Comparison of ENCODE assay signal across 8 mouse cellular contexts in genomic region chr15:38391420-38391819, GRCm38 (mm10).
DNase-seq lines count a peak whose midpoint lies in the region; ATAC-seq lines count a peak whose summit lies in the region.

No protein-coding gene starts in this region.

- DNase-seq in adrenal gland, adult (ENCODE audit: inconsistent age in 2 of 2, low spot score in 1 of 2), result peak; percentile 38 to 64
- no peak for DNase-seq in adrenal gland, postnatal 4 days (ENCODE audit: low spot score in 2 of 2)
- peak; percentile 37 for DNase-seq in limb, embryonic 11.5 days (ENCODE audit: low spot score)
- DNase-seq in cerebellum, adult 8-10 months, result no peak
- DNase-seq in right cerebral cortex, postnatal 4 days, result no peak
- no peak for DNase-seq in embryo, embryonic 10 days (ENCODE audit: low spot score)

- no peak overlapping the region for H3K9ac ChIP-seq in heart, embryonic 11.5 days (ENCODE audit: low read depth, low read length)
- H3K9ac ChIP-seq in limb, embryonic 11.5 days (ENCODE audit: low read length), result no peak overlapping the region
- H3K9ac ChIP-seq in stomach, embryonic 14.5 days (replicated peaks; ENCODE audit: low read depth, low read length), result no peak overlapping the region

- H3K27me3 ChIP-seq in heart, embryonic 11.5 days (ENCODE audit: control insufficient read depth, insufficient read depth, low read length), result no peaks in the 10 kb centered on the region
- H3K27me3 ChIP-seq in limb, embryonic 11.5 days (ENCODE audit: control insufficient read depth, insufficient read depth, low read length), result no peaks in the 10 kb centered on the region
- no peaks in the 10 kb centered on the region for H3K27me3 ChIP-seq in stomach, embryonic 14.5 days (ENCODE audit: control insufficient read depth, insufficient read depth, low read length)

- WGBS in heart, embryonic 11.5 days (ENCODE audit: insufficient replicate concordance), result 52% methylated on average over 6 of the region's 6 CpGs
- 68% methylated on average over 6 of the region's 6 CpGs for WGBS in limb, embryonic 11.5 days
- WGBS in stomach, embryonic 14.5 days, result 57% methylated on average over 6 of the region's 6 CpGs

- ATAC-seq in heart, embryonic 11.5 days (replicated peaks; ENCODE audit: insufficient number of reproducible peaks, low FRiP score, low TSS enrichment), result no peak; the same call in 1 of the 2 replicates
- 0 out of 2 replicates have a peak, but pooled peaks have one; percentile 31 for ATAC-seq in limb, embryonic 11.5 days (ENCODE audit: insufficient number of reproducible peaks, low FRiP score, low TSS enrichment, low read depth)
- ATAC-seq in stomach, embryonic 14.5 days (ENCODE audit: insufficient number of reproducible peaks, insufficient read depth, low FRiP score, low read depth), result peak; percentile 81

- H3K4me3 ChIP-seq in heart, embryonic 11.5 days (ENCODE audit: low read depth, low read length), result no peak overlapping the region
- H3K4me3 ChIP-seq in limb, embryonic 11.5 days (ENCODE audit: low read depth, low read length), result no peak overlapping the region
- H3K4me3 ChIP-seq in stomach, embryonic 14.5 days (ENCODE audit: low read depth, low read length), result no peak overlapping the region

- H3K9me3 ChIP-seq in heart, embryonic 11.5 days (replicated peaks; ENCODE audit: control insufficient read depth, low read length), result no peaks in the 10 kb centered on the region
- no peaks in the 10 kb centered on the region for H3K9me3 ChIP-seq in limb, embryonic 11.5 days (ENCODE audit: control insufficient read depth, low read length)
- H3K9me3 ChIP-seq in stomach, embryonic 14.5 days (ENCODE audit: control insufficient read depth, low read depth, low read length), result no peaks in the 10 kb centered on the region

- H3K27ac ChIP-seq in heart, embryonic 11.5 days (ENCODE audit: low read depth, low read length), result 0 out of 2 replicates have a peak overlapping the region, but pooled peaks have one; percentile 1
- no peak overlapping the region for H3K27ac ChIP-seq in limb, embryonic 11.5 days (replicated peaks; ENCODE audit: low read depth, low read length)
- peak overlapping the region; percentile 64; the same call in 1 of the 2 replicates for H3K27ac ChIP-seq in stomach, embryonic 14.5 days (ENCODE audit: low read length)

- no peaks in the 10 kb centered on the region for H3K36me3 ChIP-seq in heart, embryonic 11.5 days (ENCODE audit: control insufficient read depth, insufficient read depth, low read length)
- no peaks in the 10 kb centered on the region for H3K36me3 ChIP-seq in limb, embryonic 11.5 days (ENCODE audit: control insufficient read depth, insufficient read depth, low read length)
- no peaks in the 10 kb centered on the region for H3K36me3 ChIP-seq in stomach, embryonic 14.5 days (ENCODE audit: control insufficient read depth, insufficient read depth, low read length)

- no peak overlapping the region for H3K4me2 ChIP-seq in heart, embryonic 11.5 days
- no peak overlapping the region for H3K4me2 ChIP-seq in limb, embryonic 11.5 days (ENCODE audit: low read depth, severe bottlenecking)
- no peak overlapping the region for H3K4me2 ChIP-seq in stomach, embryonic 14.5 days (replicated peaks; ENCODE audit: low read depth, low read length)

- H3K4me1 ChIP-seq in heart, embryonic 11.5 days (ENCODE audit: control insufficient read depth, insufficient read depth, low read length), result peaks cover 18% of the 10 kb centered on the region
- H3K4me1 ChIP-seq in limb, embryonic 11.5 days (ENCODE audit: control insufficient read depth, insufficient read depth, low read length), result no peaks in the 10 kb centered on the region
- peaks cover 6% of the 10 kb centered on the region; the same call in 1 of the 2 replicates for H3K4me1 ChIP-seq in stomach, embryonic 14.5 days (ENCODE audit: control insufficient read depth, insufficient read depth, low read length)

Comparison
In these comparisons a context has a peak if more than half of its experiments do, and no peak if none do; other contexts are left out.
1. DNase-seq: peak in adrenal gland, adult (2 of 2) and limb, embryonic 11.5 days (single experiment); none in adrenal gland, postnatal 4 days (0 of 2), cerebellum, adult 8-10 months (single experiment), right cerebral cortex, postnatal 4 days (single experiment) and embryo, embryonic 10 days (single experiment).